Mouse (Mus musculus) layer of hippocampus, postnatal 14 days (tissue): ENCODE results near the gene Gm21773. TPM values are rescaled to one million over a fixed set of nuclear protein-coding genes. Genes with fewer than 3 reads are reported as not detected.
"Not testable (repeated sequence)": the region's sequence is repeated elsewhere in the genome, so short reads cannot be mapped to it uniquely, and the experiment has no call there.

Source experiments
- DNase-seq, 2 experiments: peaks; one replicate each; pipeline ENCODE4 v3.0.0; 2021 to 2022; ENCODE audit warnings: low spot score in 2 of 2, mixed read lengths in 1 of 2
- long read RNA-seq, 2 experiments: library from polyadenylated mRNA; stranded (forward); transcript quantifications; one replicate each; pipeline ENCODE4 v2.0.0; 2021
- total RNA-seq, 2 experiments: library from RNA; stranded (reverse); gene quantifications; 2 replicates each; pipeline ENCODE4 v1.2.3; 2021

Gm21773 gene
- total RNA-seq, result not detected
- long read RNA-seq, experiment 1, result 0 reads
- long read RNA-seq, experiment 2, result 0 reads

- not testable (repeated sequence) for DNase-seq
Observed at GRCm38 (mm10) chrY:25309260-25309659, at the start of gene Gm21773. TSS of gene Gm21773 (minus strand) at chrY:25309360.
